Mouse (Mus musculus): Measurements from ENCODE around the gene Setmar. TPM values are rescaled to one million over a fixed set of nuclear protein-coding genes. Genes with fewer than 3 reads are reported as not detected.
A peak's percentile ranks its signal among the peaks of the same experiment; 100 is the strongest.

Gene Setmar
- total RNA-seq, 4 experiments from 2014 or later: 2.9 to 5.0 (median 3.5) TPM

DNA sequence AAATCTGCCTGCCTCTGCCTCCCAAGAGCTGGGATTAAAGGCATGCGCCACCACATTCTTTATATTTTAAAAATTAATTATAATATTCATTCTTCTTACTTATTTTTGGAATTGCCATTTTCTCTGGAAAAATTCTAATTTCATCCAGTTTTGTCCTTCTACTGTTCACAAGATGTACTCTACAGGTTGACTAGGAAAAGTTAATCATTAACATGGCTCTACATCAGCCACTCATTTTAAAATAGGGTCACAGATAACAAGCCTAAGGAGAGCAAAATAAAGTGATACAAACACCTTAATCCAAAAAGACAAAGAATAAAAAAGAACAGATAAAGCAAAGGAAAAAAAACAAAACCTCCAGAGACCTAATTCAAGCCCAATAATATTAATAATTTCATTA is 50.1 kb downstream of the Setmar start:
- DNase-seq (ENCODE audit: low spot score): no peak

DNA sequence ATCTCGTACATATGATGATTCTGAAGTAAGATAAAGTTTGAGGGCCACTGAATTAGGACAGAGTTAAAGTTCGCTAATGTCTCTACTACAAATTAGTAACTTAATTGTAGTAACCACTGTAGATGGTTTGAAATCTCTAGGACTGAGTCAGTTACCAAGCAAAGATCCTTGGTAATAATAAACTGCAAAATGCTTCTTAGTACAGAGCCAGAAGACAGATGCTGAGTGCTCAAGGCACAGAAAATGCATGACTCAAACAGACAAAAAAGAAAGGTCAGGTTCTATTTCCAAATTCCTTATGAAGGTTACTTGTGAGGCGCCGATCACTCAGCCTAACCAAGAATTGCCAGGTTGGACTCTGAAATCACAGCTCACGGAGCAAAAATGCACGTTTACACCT is 53.0 kb downstream of the Setmar start:
- no peak for DNase-seq (ENCODE audit: low spot score)

DNA sequence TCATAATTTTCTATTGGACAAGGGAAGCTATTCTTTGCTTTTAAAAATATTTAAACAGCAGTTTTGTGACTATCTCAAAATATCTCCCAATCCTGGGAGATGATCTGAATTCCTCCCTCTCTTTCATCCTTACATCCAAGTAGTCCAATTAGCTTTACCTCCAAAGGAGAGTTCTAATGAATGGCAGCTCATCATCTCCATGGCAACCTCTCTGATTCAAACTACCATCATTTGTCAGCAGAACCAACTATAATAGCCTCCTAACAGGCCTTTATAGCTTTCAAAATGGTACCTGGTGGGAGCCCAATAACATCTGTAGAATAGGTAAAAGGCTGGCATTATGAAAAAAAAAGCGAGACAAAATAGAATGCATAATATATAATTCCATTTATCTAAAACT is 60.6 kb downstream of the Setmar start:
- DNase-seq (ENCODE audit: low spot score): no peak

DNA sequence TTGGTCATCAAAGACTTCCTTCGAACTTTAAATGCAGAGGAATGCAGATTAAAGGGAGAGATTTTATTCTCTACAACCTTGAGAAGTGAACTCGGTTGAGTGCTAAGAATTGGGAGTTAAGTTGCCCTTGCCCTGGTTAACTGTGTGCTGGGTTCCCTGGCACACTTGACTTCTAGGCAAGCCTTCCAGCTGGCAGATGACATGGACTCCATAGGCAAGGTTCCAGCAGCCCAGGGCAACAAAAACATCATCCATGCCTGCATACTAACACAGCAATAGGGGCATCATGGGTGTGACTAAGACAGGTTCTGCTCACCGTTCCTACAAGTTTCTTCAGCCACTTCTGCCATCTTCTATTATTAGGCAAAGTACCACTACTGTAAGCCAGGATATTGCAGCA is 61.8 kb downstream of the Setmar start:
- peak; percentile 40 for DNase-seq (ENCODE audit: low spot score)

Other genes with a start within 250 kb of the Setmar start
- 10 to 100 TPM; 11.5 to 13.4 (median 12.8) TPM for gene Sumf1, start 120.5 kb downstream of the Setmar start, total RNA-seq (2022)
- gene Itpr1, start 148.1 kb downstream of the Setmar start, total RNA-seq (2022): 10 to 100 TPM; 33.9 to 36.9 (median 36.4) TPM